Mouse (Mus musculus) layer of hippocampus, adult 9-11 months (tissue): Measurements from ENCODE around the gene Podxl.
A peak's percentile ranks its signal among the peaks of the same experiment; 100 is the strongest.
"Not testable (repeated sequence)": the region's sequence is repeated elsewhere in the genome, so short reads cannot be mapped to it uniquely, and the experiment has no call there.

Experiments used
- DNase-seq: peaks from one replicate; pipeline ENCODE4 v3.0.0; 2022

Gene Podxl

GRCm38 (mm10) chr6:31564901-31565391 lies 1.2 kb upstream of the Podxl start:
- no peak for DNase-seq

- no peak for DNase-seq
These were observed 376 bp upstream of the Podxl start for GRCm38 (mm10) chr6:31564182-31564531.

GRCm38 (mm10) chr6:31562371-31563080 lies 1.3 kb downstream of the Podxl start:
- DNase-seq = no peak

DNA sequence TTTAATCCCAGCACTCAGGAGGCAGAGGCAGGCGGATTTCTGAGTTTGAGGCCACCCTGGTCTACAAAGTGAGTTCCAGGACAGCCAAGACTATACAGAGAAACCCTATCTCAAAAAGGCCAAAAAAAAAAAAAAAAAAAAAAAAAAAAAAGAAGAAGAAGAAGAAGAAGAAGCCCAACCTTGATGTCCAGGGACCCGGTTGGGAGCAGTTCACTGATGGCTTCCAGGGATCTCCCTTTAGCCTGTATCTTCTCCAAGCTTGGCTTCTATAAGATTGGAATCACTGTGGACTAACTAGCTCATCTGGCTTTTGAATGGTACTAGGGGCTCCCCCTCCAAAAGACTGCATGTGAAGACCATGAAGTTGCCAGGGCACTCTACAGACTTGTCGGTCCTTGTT lies 1.8 kb downstream of the Podxl start:
- not testable (repeated sequence) for DNase-seq

DNA sequence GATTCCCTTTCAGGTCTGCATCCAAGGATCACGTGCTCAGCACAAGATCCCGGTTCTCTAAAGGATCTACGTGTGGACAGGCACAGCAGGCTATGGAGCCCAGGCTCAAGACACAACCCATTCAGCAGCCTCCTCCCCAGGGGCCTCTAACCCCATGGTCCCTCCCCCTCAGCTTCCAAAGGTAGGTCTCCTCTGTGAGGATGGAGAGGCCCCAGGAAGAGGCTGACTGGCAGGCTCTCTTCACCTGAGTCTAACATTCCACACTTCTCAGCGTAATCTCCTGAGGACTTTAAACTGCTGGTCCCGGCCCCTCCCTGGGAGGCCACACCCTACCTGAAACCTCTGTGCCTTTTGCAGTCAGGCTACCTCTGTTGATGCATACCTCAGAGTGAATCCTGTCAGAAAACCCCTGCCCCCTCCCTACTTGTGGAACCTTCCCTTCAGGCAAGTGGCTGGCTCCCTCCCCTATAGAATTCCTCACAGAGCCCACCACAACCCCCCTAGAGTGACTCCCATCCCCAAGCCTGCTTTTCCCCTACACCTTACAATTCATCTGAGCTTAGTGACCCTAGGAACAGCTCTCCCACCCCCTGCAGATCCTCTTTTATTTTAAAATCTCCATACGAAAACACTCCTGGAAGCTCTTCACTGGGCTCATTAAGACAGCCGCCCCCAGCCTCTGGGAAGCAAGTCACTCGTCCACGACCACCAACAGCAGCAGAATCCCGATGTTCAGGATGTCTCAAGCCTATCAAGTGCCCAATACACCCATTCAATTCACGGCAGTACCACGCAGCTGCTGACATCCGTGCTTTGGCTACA lies 3.4 kb downstream of the Podxl start:
- DNase-seq = no peak

DNA sequence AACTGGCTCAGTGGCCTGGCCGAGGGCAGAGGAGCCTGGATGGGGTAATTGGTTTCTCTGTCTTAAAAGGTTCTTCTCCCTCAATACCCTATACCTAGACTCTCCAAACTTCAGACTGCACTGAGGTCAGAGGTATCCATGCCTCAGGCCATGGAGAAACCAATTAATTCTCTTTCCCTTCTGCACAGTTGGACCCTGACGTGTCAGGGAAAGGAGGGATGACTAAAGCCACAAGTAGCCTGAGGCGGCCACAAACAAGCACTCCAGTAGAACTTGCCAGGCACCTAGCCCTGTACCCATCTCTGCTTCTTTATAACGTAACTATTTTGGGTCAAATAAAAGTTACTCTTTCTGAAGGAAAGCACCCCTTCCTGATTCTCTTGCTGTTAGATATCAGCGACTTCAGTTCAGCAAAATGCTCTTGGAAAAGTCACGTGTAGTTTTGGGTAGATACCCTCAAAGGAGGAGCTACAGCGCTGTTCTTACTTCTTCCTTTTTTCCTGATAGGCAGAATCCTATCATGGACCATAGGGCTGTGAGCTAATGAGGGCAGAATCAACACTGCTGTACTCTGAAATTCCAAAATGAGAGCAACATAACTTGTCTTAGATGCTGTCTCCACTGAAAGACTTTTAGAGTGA lies 7.2 kb downstream of the Podxl start:
- DNase-seq = no peak

GRCm38 (mm10) chr6:31550876-31551532 lies 12.8 kb downstream of the Podxl start:
- DNase-seq = no peak

- DNase-seq = no peak
These were observed 14.3 kb downstream of the Podxl start for GRCm38 (mm10) chr6:31549361-31550051.

- DNase-seq = no peak
These were observed 19.5 kb downstream of the Podxl start for GRCm38 (mm10) chr6:31544318-31544717.

DNA sequence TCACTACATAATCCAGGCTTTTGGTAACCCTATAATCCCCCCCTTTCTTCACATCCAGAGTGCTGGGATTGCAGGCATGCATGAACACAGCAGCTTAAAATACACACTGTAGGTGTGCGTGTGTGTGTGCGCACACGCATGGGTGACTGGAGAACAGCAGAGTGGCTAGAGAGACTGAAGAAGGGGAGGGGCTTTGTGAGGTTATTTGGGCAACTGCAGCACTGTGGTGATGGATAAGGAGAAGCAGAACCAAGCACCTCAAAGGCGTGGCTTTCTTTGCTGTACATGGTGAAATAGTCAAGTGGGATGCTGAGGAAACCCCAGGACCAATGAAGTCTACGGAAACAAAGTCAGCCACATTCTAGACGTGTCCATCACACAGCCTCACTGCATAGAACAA lies 23.8 kb downstream of the Podxl start:
- DNase-seq = no peak

DNA sequence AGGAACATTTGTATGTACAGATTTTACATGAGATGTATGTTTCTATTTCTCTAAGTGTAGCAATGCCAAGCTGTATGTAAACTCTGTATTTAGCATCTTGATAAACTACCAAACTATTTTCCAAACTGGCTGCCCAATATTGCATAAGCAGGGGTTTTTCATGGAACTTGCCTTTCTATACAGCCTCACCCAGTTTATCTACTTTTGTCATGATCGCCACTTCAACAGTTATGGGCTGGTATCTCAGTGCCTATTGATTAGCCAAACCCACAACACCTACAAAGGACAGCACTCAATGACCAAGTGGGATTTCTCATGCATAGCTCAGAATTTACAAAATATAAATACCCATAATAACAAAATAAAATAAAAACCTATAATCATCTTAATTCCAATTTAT lies 25.7 kb downstream of the Podxl start:
- DNase-seq = no peak

- no peak for DNase-seq
These were observed 26.6 kb downstream of the Podxl start for GRCm38 (mm10) chr6:31537193-31537592.

- no peak for DNase-seq
These were observed 29.1 kb downstream of the Podxl start for GRCm38 (mm10) chr6:31534705-31535104.

- no peak for DNase-seq
These were observed 31.9 kb downstream of the Podxl start for GRCm38 (mm10) chr6:31531880-31532279.

GRCm38 (mm10) chr6:31528339-31528738 lies 35.4 kb downstream of the Podxl start:
- DNase-seq = no peak

DNA sequence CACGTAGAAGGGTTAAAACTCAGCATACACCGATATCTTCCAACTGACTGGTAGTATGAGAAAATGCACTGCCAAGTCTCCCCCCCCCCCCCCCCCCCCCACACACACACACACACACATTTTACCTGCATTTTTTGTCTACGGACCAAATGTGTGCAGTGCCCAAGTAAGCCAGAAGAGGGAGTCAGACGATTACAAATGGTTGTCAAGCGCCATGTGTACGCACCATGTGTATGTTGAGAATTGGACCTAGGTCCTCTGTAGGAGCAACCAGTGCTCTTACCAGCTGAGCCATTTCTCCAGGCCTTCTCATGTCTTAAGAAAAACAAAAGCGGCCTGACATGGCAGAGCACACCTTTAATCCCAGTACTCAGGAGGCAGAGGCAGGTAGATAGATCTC lies 35.9 kb downstream of the Podxl start:
- no peak for DNase-seq

GRCm38 (mm10) chr6:31526929-31527328 lies 36.9 kb downstream of the Podxl start:
- DNase-seq = no peak

GRCm38 (mm10) chr6:31525231-31525900 lies 38.4 kb downstream of the Podxl start:
- no peak for DNase-seq

DNA sequence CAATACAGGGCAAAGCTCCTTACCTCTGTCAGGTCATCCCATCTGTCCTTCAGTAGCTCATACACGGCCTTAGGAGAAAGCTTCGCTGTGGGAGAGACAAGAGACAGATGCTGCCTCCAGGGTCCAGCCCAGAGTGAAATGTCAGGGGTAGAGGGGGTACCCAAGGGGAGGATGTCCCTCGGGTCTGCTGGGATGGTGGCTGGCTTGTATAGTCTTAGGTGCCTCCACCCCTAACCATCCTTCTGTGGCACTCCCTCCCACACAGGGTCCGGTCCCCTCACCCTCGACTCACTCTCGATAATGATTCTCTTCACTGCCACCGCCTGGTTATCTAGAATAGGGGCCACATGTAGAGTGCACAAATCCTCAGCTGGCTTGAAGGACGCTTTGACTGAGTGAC lies 39.1 kb downstream of the Podxl start:
- no peak for DNase-seq

- no peak for DNase-seq
These were observed 39.7 kb downstream of the Podxl start for GRCm38 (mm10) chr6:31524121-31524520.

- DNase-seq = no peak
These were observed 40.1 kb downstream of the Podxl start for GRCm38 (mm10) chr6:31523657-31524056.

GRCm38 (mm10) chr6:31523039-31523438 lies 40.7 kb downstream of the Podxl start:
- DNase-seq = peak; percentile 64
